Mouse (Mus musculus): ENCODE measurements at regions not wholly inside any gene's neighbourhood (a gene's known extent, or its start where the extent isn't known, plus 50 kb on each side); places are given as distances from the start of the nearest gene placed in this dataset.

GRCm38 (mm10) chr14:67538696-67539095, 1529.7 kb upstream of the Gulo start:
- Histone ChIP-seq H3K4me2 (replicated peaks; ENCODE audit: low read depth, low read length) (no peak overlapping the region), H3K27ac (ENCODE audit: low read depth, low read length) (no peak overlapping the region), H3K9me3 (ENCODE audit: control insufficient read depth, low read length) (no peaks in the 10 kb centered on the region), H3K4me1 (replicated peaks; ENCODE audit: control insufficient read depth, insufficient read depth, low read length) (peaks cover 7% of the 10 kb centered on the region), H3K36me3 (ENCODE audit: control insufficient read depth, insufficient read depth, low read length) (no peaks in the 10 kb centered on the region), H3K4me3 (ENCODE audit: low read depth, low read length) (no peak overlapping the region), H3K9ac (ENCODE audit: low read depth, low read length) (no peak overlapping the region), H3K27me3 (ENCODE audit: control insufficient read depth, insufficient read depth, low read length) (0 out of 2 replicates have a peak, but pooled peaks cover 2% of the 10 kb centered on the region)
- DNase-seq (ENCODE audit: low spot score) (no peak), ATAC-seq (ENCODE audit: low FRiP score) (no peak)
- WGBS, result 71% methylated on average over 9 of the region's 9 CpGs

DNA sequence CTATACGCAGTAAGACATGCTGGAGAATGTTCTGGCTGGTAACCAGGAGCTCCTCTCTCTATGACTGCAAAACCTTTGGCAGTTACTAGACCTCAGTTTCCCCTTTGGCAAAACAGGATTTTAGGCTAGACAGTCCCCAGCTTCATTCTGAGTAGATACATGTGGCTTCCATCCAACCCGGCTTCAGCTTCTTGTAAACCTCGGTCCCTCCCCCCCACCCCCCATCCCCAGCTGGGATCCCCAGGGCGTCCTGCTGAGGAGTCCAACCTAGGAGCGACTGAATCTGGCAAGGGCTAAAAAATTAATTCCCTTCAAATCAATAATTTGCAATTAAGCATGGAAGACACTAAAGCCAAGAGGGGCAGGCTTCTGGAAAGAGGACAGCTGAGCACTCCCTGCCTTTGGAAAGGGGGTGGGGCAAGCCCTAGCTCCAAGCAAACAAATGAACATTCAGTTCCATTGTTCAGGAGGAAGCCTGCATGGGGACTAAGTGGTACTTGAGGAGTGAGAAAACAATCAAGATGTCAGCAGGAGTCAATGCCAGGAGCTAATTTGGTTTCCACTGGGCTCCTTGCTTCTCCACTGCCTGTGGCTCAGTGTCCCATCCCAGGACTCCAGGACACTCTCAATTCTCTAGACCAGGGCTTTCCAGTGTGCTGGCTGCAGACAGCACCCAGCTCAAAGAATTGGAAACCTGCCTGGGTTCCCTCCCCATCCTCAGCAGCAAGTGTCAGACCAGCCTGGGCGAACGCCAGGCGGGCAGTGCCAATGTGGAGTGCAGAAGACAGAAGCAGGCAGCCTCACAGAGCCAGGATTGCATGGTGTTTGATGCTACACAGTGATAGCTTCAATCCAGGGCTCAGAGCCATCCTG, 1528.0 kb upstream of the Gulo start:
- Histone ChIP-seq H3K9me3 (ENCODE audit: control insufficient read depth, low read length) (no peaks in the 10 kb centered on the region), H3K4me1 (replicated peaks; ENCODE audit: control insufficient read depth, insufficient read depth, low read length) (peaks cover 7% of the 10 kb centered on the region), H3K9ac (ENCODE audit: low read depth, low read length) (no peak overlapping the region), H3K27ac (ENCODE audit: low read depth, low read length) (peak overlapping the region; percentile 45; the same call in 1 of the 2 replicates), H3K27me3 (ENCODE audit: control insufficient read depth, insufficient read depth, low read length) (0 out of 2 replicates have a peak, but pooled peaks cover 2% of the 10 kb centered on the region), H3K4me3 (ENCODE audit: low read depth, low read length) (no peak overlapping the region), H3K36me3 (ENCODE audit: control insufficient read depth, insufficient read depth, low read length) (no peaks in the 10 kb centered on the region), H3K4me2 (replicated peaks; ENCODE audit: low read depth, low read length) (no peak overlapping the region)
- peak; percentile 49 for DNase-seq (ENCODE audit: low spot score)
- 31% methylated on average over 8 of the region's 8 CpGs for WGBS
- ATAC-seq (ENCODE audit: low FRiP score), result peak; percentile 74

GRCm38 (mm10) chr14:67506729-67507395, 1497.9 kb upstream of the Gulo start:
- no peaks in the 10 kb centered on the region for H3K4me1 ChIP-seq (replicated peaks; ENCODE audit: control insufficient read depth, insufficient read depth, low read length)
- no peak overlapping the region for H3K4me2 ChIP-seq (replicated peaks; ENCODE audit: low read depth, low read length)
- H3K27ac ChIP-seq (ENCODE audit: low read depth, low read length), result 0 out of 2 replicates have a peak overlapping the region, but pooled peaks have one; percentile 17
- ATAC-seq (ENCODE audit: low FRiP score), result no peak
- no peak overlapping the region for H3K9ac ChIP-seq (ENCODE audit: low read depth, low read length)
- no peak overlapping the region for H3K4me3 ChIP-seq (ENCODE audit: low read depth, low read length)
- no peaks in the 10 kb centered on the region for H3K27me3 ChIP-seq (ENCODE audit: control insufficient read depth, insufficient read depth, low read length)
- no peaks in the 10 kb centered on the region for H3K9me3 ChIP-seq (ENCODE audit: control insufficient read depth, low read length)
- no peaks in the 10 kb centered on the region for H3K36me3 ChIP-seq (ENCODE audit: control insufficient read depth, insufficient read depth, low read length)
- DNase-seq (ENCODE audit: low spot score), result peak; percentile 41
- 70% methylated on average over 12 of the region's 12 CpGs for WGBS

- H3K36me3 ChIP-seq (ENCODE audit: control insufficient read depth, insufficient read depth, low read length), result no peaks in the 10 kb centered on the region
- DNase-seq (ENCODE audit: low spot score), result no peak
- ATAC-seq (ENCODE audit: low FRiP score), result no peak
- H3K4me2 ChIP-seq (replicated peaks; ENCODE audit: low read depth, low read length), result no peak overlapping the region
- no peak overlapping the region for H3K4me3 ChIP-seq (ENCODE audit: low read depth, low read length)
- no peaks in the 10 kb centered on the region for H3K9me3 ChIP-seq (ENCODE audit: control insufficient read depth, low read length)
- H3K9ac ChIP-seq (ENCODE audit: low read depth, low read length), result no peak overlapping the region
- H3K27ac ChIP-seq (ENCODE audit: low read depth, low read length), result no peak overlapping the region
- no peaks in the 10 kb centered on the region for H3K4me1 ChIP-seq (replicated peaks; ENCODE audit: control insufficient read depth, insufficient read depth, low read length)
- no peaks in the 10 kb centered on the region for H3K27me3 ChIP-seq (ENCODE audit: control insufficient read depth, insufficient read depth, low read length)
- WGBS, result 93% methylated on average over 10 of the region's 10 CpGs
Measured at GRCm38 (mm10) chr14:67492086-67492485, 1483.1 kb upstream of the Gulo start.

GRCm38 (mm10) chr14:67486676-67487075, 1477.7 kb upstream of the Gulo start:
- DNase-seq (ENCODE audit: low spot score), result no peak
- no peak overlapping the region for H3K27ac ChIP-seq (ENCODE audit: low read depth, low read length)
- no peak overlapping the region for H3K4me2 ChIP-seq (replicated peaks; ENCODE audit: low read depth, low read length)

DNA sequence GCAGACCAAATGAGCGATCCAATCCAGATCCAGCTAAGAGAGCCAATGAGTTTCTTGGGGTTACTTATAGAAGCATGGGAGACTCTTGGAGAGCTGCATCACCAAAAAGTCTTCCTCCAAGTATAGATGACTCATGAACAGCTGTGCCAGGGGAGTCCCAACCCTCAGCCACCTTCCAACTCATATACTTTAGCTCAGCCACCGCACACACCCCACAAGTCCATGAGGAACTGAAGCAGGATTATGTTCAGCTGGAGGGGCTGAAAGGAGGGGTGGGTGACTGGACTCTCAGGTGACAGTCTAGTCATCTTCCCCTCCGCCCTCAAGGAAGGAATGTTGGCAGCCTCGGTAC, 1476.4 kb upstream of the Gulo start:
- DNase-seq (ENCODE audit: low spot score) (no peak), ATAC-seq (ENCODE audit: low FRiP score) (no peak)
- no peak overlapping the region for H3K4me2 ChIP-seq (replicated peaks; ENCODE audit: low read depth, low read length)
- H3K4me1 ChIP-seq (replicated peaks; ENCODE audit: control insufficient read depth, insufficient read depth, low read length), result no peaks in the 10 kb centered on the region; the same call in 1 of the 2 replicates
- H3K9me3 ChIP-seq (ENCODE audit: control insufficient read depth, low read length), result no peaks in the 10 kb centered on the region
- H3K36me3 ChIP-seq (ENCODE audit: control insufficient read depth, insufficient read depth, low read length), result no peaks in the 10 kb centered on the region
- H3K9ac ChIP-seq (ENCODE audit: low read depth, low read length), result no peak overlapping the region
- H3K27ac ChIP-seq (ENCODE audit: low read depth, low read length), result no peak overlapping the region
- WGBS, result 87% methylated on average over 4 of the region's 4 CpGs
- no peak overlapping the region for H3K4me3 ChIP-seq (ENCODE audit: low read depth, low read length)
- H3K27me3 ChIP-seq (ENCODE audit: control insufficient read depth, insufficient read depth, low read length), result no peaks in the 10 kb centered on the region

More at GRCm38 (mm10) chr14:67486676-67487075, 1477.7 kb upstream of the Gulo start:
- H3K36me3 ChIP-seq (ENCODE audit: control insufficient read depth, insufficient read depth, low read length), result no peaks in the 10 kb centered on the region
- no peak overlapping the region for H3K4me3 ChIP-seq (ENCODE audit: low read depth, low read length)
- H3K9me3 ChIP-seq (ENCODE audit: control insufficient read depth, low read length), result no peaks in the 10 kb centered on the region
- ATAC-seq (ENCODE audit: low FRiP score), result no peak
- no peak overlapping the region for H3K9ac ChIP-seq (ENCODE audit: low read depth, low read length)
- H3K27me3 ChIP-seq (ENCODE audit: control insufficient read depth, insufficient read depth, low read length), result no peaks in the 10 kb centered on the region
- no peaks in the 10 kb centered on the region; the same call in 1 of the 2 replicates for H3K4me1 ChIP-seq (replicated peaks; ENCODE audit: control insufficient read depth, insufficient read depth, low read length)
- WGBS, result 9% methylated on average over 10 of the region's 10 CpGs

GRCm38 (mm10) chr14:67484533-67485448, 1475.8 kb upstream of the Gulo start:
- DNase-seq (ENCODE audit: low spot score) (no peak), ATAC-seq (ENCODE audit: low FRiP score) (no peak)
- Histone ChIP-seq H3K27me3 (ENCODE audit: control insufficient read depth, insufficient read depth, low read length) (no peaks in the 10 kb centered on the region), H3K9me3 (ENCODE audit: control insufficient read depth, low read length) (no peaks in the 10 kb centered on the region), H3K4me1 (replicated peaks; ENCODE audit: control insufficient read depth, insufficient read depth, low read length) (no peaks in the 10 kb centered on the region; the same call in 1 of the 2 replicates), H3K4me2 (replicated peaks; ENCODE audit: low read depth, low read length) (no peak overlapping the region), H3K4me3 (ENCODE audit: low read depth, low read length) (no peak overlapping the region), H3K27ac (ENCODE audit: low read depth, low read length) (no peak overlapping the region), H3K36me3 (ENCODE audit: control insufficient read depth, insufficient read depth, low read length) (no peaks in the 10 kb centered on the region), H3K9ac (ENCODE audit: low read depth, low read length) (no peak overlapping the region)
- 48% methylated on average over 19 of the region's 19 CpGs for WGBS

Measured in hindbrain, embryonic 11.5 days (tissue).